ENCODE assay signal across 22 mouse cellular contexts in the genomic region with DNA sequence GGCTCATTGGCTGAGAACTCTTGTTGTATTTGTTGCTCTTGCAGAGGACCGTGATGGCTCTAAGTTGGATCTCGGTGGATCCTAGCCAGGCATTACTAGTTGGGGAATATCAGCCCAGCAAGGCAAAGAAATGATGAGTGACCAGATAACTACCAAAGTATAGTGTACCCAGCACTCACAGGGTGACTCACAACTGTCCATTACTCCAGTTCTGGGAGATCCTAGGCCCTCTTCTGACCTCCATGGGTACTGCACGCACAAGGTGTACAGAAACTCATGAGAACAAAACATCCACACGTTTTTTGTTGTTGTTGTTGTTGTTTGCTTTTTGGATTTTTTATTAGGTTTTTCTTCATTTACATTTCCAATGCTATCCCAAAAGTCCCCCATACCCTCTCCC. TPM values are rescaled to one million over a fixed set of nuclear protein-coding genes. Genes with fewer than 3 reads are reported as not detected.
A peak's percentile ranks its signal among the peaks of the same experiment; 100 is the strongest.
DNase-seq lines count a peak whose midpoint lies in the region; ATAC-seq and TF ChIP-seq lines count a peak whose summit lies in the region.
"Had no signal": no experiment of that assay in that cellular context is flagged by ENCODE, and none has a peak within 500 bp of the region (broad histone marks: within the 10 kb centered on the region; RNA-seq: fewer than 3 reads in every experiment).

No protein-coding gene starts in this region.

- intact Hi-C loops in heart, adult 2 months (cut with DNase I), result no loop called here
- intact Hi-C loops in left cerebral cortex, adult 2 months (cut with DNase I), result no loop called here

- no peak for DNase-seq in heart, adult 2 months
- no peak for DNase-seq in left cerebral cortex, adult 2 months (ENCODE audit: extremely low spot score in 1 of 2, low spot score in 2 of 2)
- DNase-seq in left cerebral cortex, adult 18-20 months (ENCODE audit: low spot score in 2 of 2), result no peak
- no peak for DNase-seq in midbrain, postnatal 0 days (ENCODE audit: low spot score)
- no peak for DNase-seq in stomach, postnatal 0 days (ENCODE audit: low spot score)
- no peak for DNase-seq in adrenal gland, postnatal 14 days
- DNase-seq: adrenal gland, adult 8-10 months; cerebellum, adult 11 months; cerebellum, adult 9-11 months; cerebellum, postnatal 36 days; gastrocnemius, postnatal 10 days; heart, postnatal 10 days; heart, postnatal 4 days; kidney, adult 11 months had no signal

- no peak for TF ChIP-seq POLR2A in heart, adult 2 months (IDR thresholded peaks at IDR 0.05; ENCODE audit: insufficient read depth, low read depth, low read length)

- no peak for ATAC-seq in heart, embryonic 11.5 days (replicated peaks; ENCODE audit: insufficient number of reproducible peaks, low FRiP score, low TSS enrichment)
- no peak for ATAC-seq in midbrain, postnatal 0 days (ENCODE audit: low FRiP score)
- no peak for ATAC-seq in midbrain, embryonic 13.5 days
- no peak for ATAC-seq in stomach, postnatal 0 days (ENCODE audit: low FRiP score, low TSS enrichment)
- ATAC-seq: forebrain, embryonic 13.5 days had no signal

- no peak overlapping the region for H3K9ac ChIP-seq in heart, adult 2 months (ENCODE audit: low read depth, low read length)
- no peak overlapping the region for H3K9ac ChIP-seq in heart, embryonic 11.5 days (ENCODE audit: low read depth, low read length)
- H3K9ac ChIP-seq in midbrain, postnatal 0 days (replicated peaks; ENCODE audit: low read length, poor library complexity, severe bottlenecking), result no peak overlapping the region
- H3K9ac ChIP-seq in midbrain, embryonic 13.5 days (replicated peaks), result no peak overlapping the region
- no peak overlapping the region for H3K9ac ChIP-seq in stomach, postnatal 0 days (ENCODE audit: low read length)
- H3K9ac ChIP-seq: forebrain, embryonic 13.5 days; hindbrain, embryonic 13.5 days had no signal

- no peaks in the 10 kb centered on the region for H3K4me1 ChIP-seq in heart, adult 2 months (ENCODE audit: control insufficient read depth, insufficient read depth, low read length)
- peaks cover 15% of the 10 kb centered on the region for H3K4me1 ChIP-seq in heart, embryonic 11.5 days (ENCODE audit: control insufficient read depth, insufficient read depth, low read length)
- H3K4me1 ChIP-seq in midbrain, postnatal 0 days (ENCODE audit: insufficient read depth, low read length), result 0 out of 2 replicates have a peak, but pooled peaks cover 9% of the 10 kb centered on the region
- peaks cover 36% of the 10 kb centered on the region for H3K4me1 ChIP-seq in midbrain, embryonic 13.5 days (replicated peaks)
- no peaks in the 10 kb centered on the region; the same call in 1 of the 2 replicates for H3K4me1 ChIP-seq in stomach, postnatal 0 days (replicated peaks; ENCODE audit: control insufficient read depth, insufficient read depth)

- no peak for TF ChIP-seq EP300 in heart, adult 2 months (IDR thresholded peaks at IDR 0.05; ENCODE audit: insufficient read depth, low read depth, low read length)
- TF ChIP-seq EP300 in stomach, postnatal 0 days (optimal IDR thresholded peaks at IDR 0.05), result no peak

- H3K79me2 ChIP-seq in heart, adult 2 months (replicated peaks; ENCODE audit: control insufficient read depth, insufficient read depth, low read length), result no peaks in the 10 kb centered on the region

- peaks cover 4% of the 10 kb centered on the region; the same call in 1 of the 2 replicates for H3K27me3 ChIP-seq in heart, adult 2 months (ENCODE audit: control insufficient read depth, insufficient read depth, low read length)
- peaks cover 39% of the 10 kb centered on the region for H3K27me3 ChIP-seq in heart, embryonic 11.5 days (ENCODE audit: control insufficient read depth, insufficient read depth, low read length)
- H3K27me3 ChIP-seq in midbrain, postnatal 0 days (ENCODE audit: insufficient read depth, low read length), result no peaks in the 10 kb centered on the region
- peaks cover 20% of the 10 kb centered on the region for H3K27me3 ChIP-seq in midbrain, embryonic 13.5 days
- H3K27me3 ChIP-seq in stomach, postnatal 0 days (ENCODE audit: control insufficient read depth, insufficient read depth, low read length), result no peaks in the 10 kb centered on the region
- H3K27me3 ChIP-seq: CH12.LX had no signal

- H3K27ac ChIP-seq in heart, adult 2 months, result no peak overlapping the region
- no peak overlapping the region for H3K27ac ChIP-seq in heart, embryonic 11.5 days (ENCODE audit: low read depth, low read length)
- H3K27ac ChIP-seq in left cerebral cortex, adult 2 months, result no peak overlapping the region
- H3K27ac ChIP-seq in midbrain, postnatal 0 days (ENCODE audit: low read depth, low read length), result no peak overlapping the region
- H3K27ac ChIP-seq in midbrain, embryonic 13.5 days, result no peak overlapping the region
- H3K27ac ChIP-seq in stomach, postnatal 0 days (replicated peaks), result no peak overlapping the region
- H3K27ac ChIP-seq: embryonic facial prominence, embryonic 10.5 days; forebrain, embryonic 13.5 days; hindbrain, embryonic 13.5 days had no signal

- no peak overlapping the region for H3K4me2 ChIP-seq in heart, embryonic 11.5 days
- no peak overlapping the region for H3K4me2 ChIP-seq in midbrain, postnatal 0 days (ENCODE audit: low read depth, low read length, poor library complexity, severe bottlenecking)
- no peak overlapping the region for H3K4me2 ChIP-seq in midbrain, embryonic 13.5 days (replicated peaks)
- H3K4me2 ChIP-seq in stomach, postnatal 0 days (replicated peaks; ENCODE audit: low read depth), result no peak overlapping the region
- H3K4me2 ChIP-seq: forebrain, embryonic 13.5 days; hindbrain, embryonic 13.5 days had no signal

- H3K36me3 ChIP-seq in heart, adult 2 months (ENCODE audit: control insufficient read depth, insufficient read depth, low read length), result no peaks in the 10 kb centered on the region
- no peaks in the 10 kb centered on the region for H3K36me3 ChIP-seq in heart, embryonic 11.5 days (ENCODE audit: control insufficient read depth, insufficient read depth, low read length)
- H3K36me3 ChIP-seq in midbrain, postnatal 0 days (ENCODE audit: insufficient read depth, low read length), result no peaks in the 10 kb centered on the region
- H3K36me3 ChIP-seq in midbrain, embryonic 13.5 days, result no peaks in the 10 kb centered on the region
- H3K36me3 ChIP-seq in stomach, postnatal 0 days (ENCODE audit: control insufficient read depth, insufficient read depth, low read length), result no peaks in the 10 kb centered on the region
- H3K36me3 ChIP-seq: embryonic facial prominence, embryonic 10.5 days; hindbrain, embryonic 13.5 days had no signal

- WGBS in heart, adult 2 months, result 80% methylated on average over 4 of the region's 4 CpGs
- 76% methylated on average over 4 of the region's 4 CpGs for WGBS in heart, embryonic 11.5 days (ENCODE audit: insufficient replicate concordance)
- 90% methylated on average over 4 of the region's 4 CpGs for WGBS in midbrain, postnatal 0 days
- 88% methylated on average over 4 of the region's 4 CpGs for whole genome bisulfite sequencing in midbrain, embryonic 13.5 days
- 85% methylated on average over 4 of the region's 4 CpGs for WGBS in stomach, postnatal 0 days

- no peaks in the 10 kb centered on the region for H3K9me3 ChIP-seq in heart, embryonic 11.5 days (replicated peaks; ENCODE audit: control insufficient read depth, low read length)
- H3K9me3 ChIP-seq in midbrain, postnatal 0 days (ENCODE audit: low read length), result no peaks in the 10 kb centered on the region
- no peaks in the 10 kb centered on the region for H3K9me3 ChIP-seq in midbrain, embryonic 13.5 days
- no peaks in the 10 kb centered on the region for H3K9me3 ChIP-seq in stomach, postnatal 0 days (ENCODE audit: control insufficient read depth, low read length)
- H3K9me3 ChIP-seq: embryonic facial prominence, embryonic 10.5 days; forebrain, embryonic 13.5 days; hindbrain, embryonic 13.5 days had no signal

- TF ChIP-seq CTCF in heart, adult 2 months (IDR thresholded peaks at IDR 0.05), result 0 out of 2 replicates have a peak, but pooled peaks have one; percentile 12
- peak; percentile 14 for TF ChIP-seq CTCF in left cerebral cortex, adult 2 months (IDR thresholded peaks at IDR 0.05)
- TF ChIP-seq CTCF in midbrain, postnatal 0 days (IDR thresholded peaks at IDR 0.05), result peak; percentile 21; the same call in 1 of the 2 replicates
- TF ChIP-seq CTCF in stomach, postnatal 0 days (IDR thresholded peaks at IDR 0.05; ENCODE audit: low read depth), result peak; percentile 27; the same call in 1 of the 2 replicates

- no peak overlapping the region for H3K4me3 ChIP-seq in heart, adult 2 months
- no peak overlapping the region for H3K4me3 ChIP-seq in heart, embryonic 11.5 days (ENCODE audit: low read depth, low read length)
- H3K4me3 ChIP-seq in left cerebral cortex, adult 2 months, result no peak overlapping the region
- no peak overlapping the region for H3K4me3 ChIP-seq in midbrain, postnatal 0 days (ENCODE audit: low read depth, low read length)
- H3K4me3 ChIP-seq in midbrain, embryonic 13.5 days (replicated peaks), result no peak overlapping the region
- H3K4me3 ChIP-seq in stomach, postnatal 0 days (ENCODE audit: low read depth, low read length), result no peak overlapping the region
- H3K4me3 ChIP-seq: embryonic facial prominence, embryonic 10.5 days; forebrain, embryonic 13.5 days; hindbrain, embryonic 13.5 days had no signal

RNA-seq across cellular contexts. Expression of gene Pigz, which starts 2.9 kb away (rescaled TPM):
- total RNA-seq in heart, adult 2 months (2021), result 1 to 10 TPM; 1.7 to 2.3 TPM
- 2.4 and 2.9 TPM in 2 replicates for polyA plus RNA-seq in heart, adult 2 months (2012; rRNA removed)
- 0.55 TPM in 1 of 2 replicates, not detected in the other for polyA plus RNA-seq in heart, embryonic 11.5 days (2014; fragmentation: Nextera tagmentation; extraction: Ambion mirVana)
- total RNA-seq in left cerebral cortex, adult 2 months (2021), result 10 to 100 TPM; 20.7 to 20.9 TPM
- 10 to 100 TPM; 20.3 to 23.5 TPM for total RNA-seq in left cerebral cortex, adult 18-20 months (2021)
- total RNA-seq in midbrain, postnatal 0 days (2014; rRNA removed), result 2.1 and 3.2 TPM in 2 replicates
- 2.5 and 3.9 TPM in 2 replicates for polyA plus RNA-seq in midbrain, postnatal 0 days (2015; fragmentation: Nextera tagmentation; extraction: Ambion mirVana)
- 2.5 and 3.3 TPM in 2 replicates for polyA plus RNA-seq in midbrain, embryonic 13.5 days (2015; fragmentation: Nextera tagmentation; extraction: Ambion mirVana)
- polyA plus RNA-seq in stomach, postnatal 0 days (2015; fragmentation: Nextera tagmentation; extraction: Ambion mirVana), result 1.4 and 1.7 TPM in 2 replicates
- 1.1 and 1.3 TPM in 2 replicates for total RNA-seq in adrenal gland, postnatal 14 days (2021)

RNA-seq across cellular contexts. Expression of gene 0610012G03Rik, which starts 11.7 kb away (rescaled TPM):
- 10 to 100 TPM; 69.9 to 75.4 TPM for total RNA-seq in heart, adult 2 months (2021)
- 86.3 and 88.9 TPM in 2 replicates for polyA plus RNA-seq in heart, adult 2 months (2012; rRNA removed)
- 105 and 113 TPM in 2 replicates for polyA plus RNA-seq in heart, embryonic 11.5 days (2014; fragmentation: Nextera tagmentation; extraction: Ambion mirVana)
- 10 to 100 TPM; 40.4 to 45.1 TPM for total RNA-seq in left cerebral cortex, adult 2 months (2021)
- total RNA-seq in left cerebral cortex, adult 18-20 months (2021), result 10 to 100 TPM; 39.5 to 42.0 TPM
- 95.0 and 98.0 TPM in 2 replicates for total RNA-seq in midbrain, postnatal 0 days (2014; rRNA removed)
- polyA plus RNA-seq in midbrain, postnatal 0 days (2015; fragmentation: Nextera tagmentation; extraction: Ambion mirVana), result 139 and 143 TPM in 2 replicates
- polyA plus RNA-seq in midbrain, embryonic 13.5 days (2015; fragmentation: Nextera tagmentation; extraction: Ambion mirVana), result 100 and 104 TPM in 2 replicates
- polyA plus RNA-seq in stomach, postnatal 0 days (2015; fragmentation: Nextera tagmentation; extraction: Ambion mirVana), result 109 and 112 TPM in 2 replicates
- total RNA-seq in adrenal gland, postnatal 14 days (2021), result 54.2 and 55.0 TPM in 2 replicates

RNA-seq across cellular contexts. Expression of gene Ncbp2, which starts 11.7 kb away (rescaled TPM):
- total RNA-seq in heart, adult 2 months (2021), result 10 to 100 TPM; 24.3 to 25.9 TPM
- 7.9 and 17.5 TPM in 2 replicates for polyA plus RNA-seq in heart, adult 2 months (2012; rRNA removed)
- 87.5 and 90.0 TPM in 2 replicates for polyA plus RNA-seq in heart, embryonic 11.5 days (2014; fragmentation: Nextera tagmentation; extraction: Ambion mirVana)
- 10 to 100 TPM; 47.3 to 47.4 TPM for total RNA-seq in left cerebral cortex, adult 2 months (2021)
- 10 to 100 TPM; 50.1 to 50.8 TPM for total RNA-seq in left cerebral cortex, adult 18-20 months (2021)
- 25.9 and 31.5 TPM in 2 replicates for total RNA-seq in midbrain, postnatal 0 days (2014; rRNA removed)
- 65.7 and 73.2 TPM in 2 replicates for polyA plus RNA-seq in midbrain, postnatal 0 days (2015; fragmentation: Nextera tagmentation; extraction: Ambion mirVana)
- polyA plus RNA-seq in midbrain, embryonic 13.5 days (2015; fragmentation: Nextera tagmentation; extraction: Ambion mirVana), result 118 and 122 TPM in 2 replicates
- 50.9 and 52.3 TPM in 2 replicates for polyA plus RNA-seq in stomach, postnatal 0 days (2015; fragmentation: Nextera tagmentation; extraction: Ambion mirVana)
- total RNA-seq in adrenal gland, postnatal 14 days (2021), result 48.6 and 51.0 TPM in 2 replicates

RNA-seq across cellular contexts. Expression of gene Meltf, which starts 58.0 kb away (rescaled TPM):
- not detected for total RNA-seq in heart, adult 2 months (2021)
- polyA plus RNA-seq in heart, adult 2 months (2012; rRNA removed), result 0.23 TPM in 1 of 2 replicates, not detected in the other
- not detected in 2 replicates for polyA plus RNA-seq in heart, embryonic 11.5 days (2014; fragmentation: Nextera tagmentation; extraction: Ambion mirVana)
- under 1 TPM; 0.51 to 0.54 TPM for total RNA-seq in left cerebral cortex, adult 2 months (2021)
- under 1 TPM; 0.44 to 0.49 TPM for total RNA-seq in left cerebral cortex, adult 18-20 months (2021)
- total RNA-seq in midbrain, postnatal 0 days (2014; rRNA removed), result 0.19 and 0.22 TPM in 2 replicates
- polyA plus RNA-seq in midbrain, postnatal 0 days (2015; fragmentation: Nextera tagmentation; extraction: Ambion mirVana), result 0.25 and 0.27 TPM in 2 replicates
- 0.16 and 0.17 TPM in 2 replicates for polyA plus RNA-seq in midbrain, embryonic 13.5 days (2015; fragmentation: Nextera tagmentation; extraction: Ambion mirVana)
- polyA plus RNA-seq in stomach, postnatal 0 days (2015; fragmentation: Nextera tagmentation; extraction: Ambion mirVana), result 0.06 TPM in 1 of 2 replicates, not detected in the other
- total RNA-seq in adrenal gland, postnatal 14 days (2021), result 0.08 TPM in 1 of 2 replicates, not detected in the other
- total RNA-seq: adrenal gland, adult 8-10 months; heart, adult 8-10 months had no signal
- polyA plus RNA-seq: heart, embryonic 14.5 days had no signal
